Mouse (Mus musculus) bone marrow macrophage, adult 2 months (primary cell): Measurements from ENCODE around the gene Uqcc3.

ENCODE experiments used
- CTCF ChIP-seq: IDR thresholded peaks from 2 replicates; pipeline ENCODE4 v1.5.1; 2012; ENCODE audit warnings: low read depth, mild to moderate bottlenecking, low read length, moderate library complexity
- POLR2A ChIP-seq: IDR thresholded peaks from 2 replicates; pipeline ENCODE4 v1.6.1; 2012; ENCODE audit warnings: mild to moderate bottlenecking, low read depth, low read length, borderline replicate concordance

DNA sequence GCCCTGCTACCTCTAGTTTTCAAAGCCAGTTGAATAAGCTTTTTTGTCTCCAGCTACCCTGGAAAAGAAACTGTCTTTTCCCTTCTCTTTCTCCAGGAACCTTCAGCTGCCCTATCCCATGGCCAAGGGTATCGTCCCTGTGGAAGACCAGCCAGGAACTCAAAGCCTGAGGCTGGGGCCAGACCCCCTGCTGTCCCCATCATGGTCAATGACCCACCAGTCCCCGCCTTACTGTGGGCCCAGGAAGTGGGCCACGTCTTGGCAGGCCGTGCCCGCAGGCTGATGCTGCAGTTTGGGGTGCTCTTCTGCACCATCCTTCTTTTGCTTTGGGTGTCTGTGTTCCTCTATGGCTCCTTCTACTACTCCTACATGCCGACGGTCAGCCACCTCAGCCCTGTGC is 39.7 kb downstream of the Uqcc3 start:
- TF ChIP-seq POLR2A (no peak), CTCF (no peak)
